Mouse (Mus musculus) heart, adult 2 months (tissue): Measurements from ENCODE around the gene Rnd2.

Experiments used
- CTCF ChIP-seq: fragments of 200-600 bp; IDR thresholded peaks from 2 replicates; pipeline ENCODE4 v1.8.1; 2022; ENCODE audit warnings: antibody characterized with exemption, mild to moderate bottlenecking, moderate library complexity
- EP300 ChIP-seq: fragments of 200-500 bp; IDR thresholded peaks from 2 replicates; pipeline ENCODE4 v1.6.1; 2011; ENCODE audit warnings: low read depth, low read length, control low read depth; ENCODE audit not compliant: insufficient read depth
- POLR2A ChIP-seq: fragments of 200-500 bp; IDR thresholded peaks from 2 replicates; pipeline ENCODE4 v1.6.1; 2011; ENCODE audit warnings: mild to moderate bottlenecking, low read depth, low read length, control low read depth; ENCODE audit not compliant: insufficient read depth

DNA sequence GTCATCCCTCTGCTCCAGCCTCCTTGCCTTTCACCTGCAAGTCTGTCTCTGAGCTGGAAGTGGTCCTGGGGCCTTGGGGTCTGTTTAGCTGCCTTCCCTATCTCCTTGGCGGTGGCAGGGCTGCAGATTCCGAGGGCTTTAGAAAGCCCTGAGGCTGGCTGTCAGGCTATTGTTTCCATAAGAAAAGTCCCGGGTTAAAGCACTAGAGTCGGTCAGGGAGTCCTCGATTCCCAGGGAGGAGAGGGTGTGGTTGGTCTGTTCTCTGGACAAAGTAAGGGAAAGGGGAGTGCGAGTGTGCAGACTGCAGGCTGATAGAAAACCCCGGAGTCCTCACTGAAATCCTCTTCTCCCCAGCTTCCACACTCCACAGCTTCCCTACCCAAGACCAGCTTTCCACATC, 5.4 kb downstream of the Rnd2 start:
- no peak for TF ChIP-seq EP300
- no peak for TF ChIP-seq CTCF
- no peak for TF ChIP-seq POLR2A
